Mouse (Mus musculus) CD4-positive helper T cell, adult 2 months (primary cell): ENCODE measurements around the gene Mrpl41.
"Not testable (repeated sequence)": the region's sequence is repeated elsewhere in the genome, so short reads cannot be mapped to it uniquely, and the experiment has no call there.

ENCODE experiments used
- DNase-seq: peaks from one replicate; pipeline ENCODE4 v3.0.0-alpha.2; 2012; ENCODE audit warnings: low read depth, missing footprints, low spot score

The Mrpl41 gene

GRCm38 (mm10) chr2:24974906-24975703 lies at the start of gene Mrpl41:
TSS of gene Mrpl41 (minus strand) at chr2:24975098.
- peak; percentile 97 for DNase-seq

- DNase-seq = no peak
Observed at GRCm38 (mm10) chr2:25022678-25023077, 47.8 kb upstream of the Mrpl41 start.

GRCm38 (mm10) chr2:25008250-25008649 lies 33.4 kb upstream of the Mrpl41 start:
- peak; percentile 13 for DNase-seq

- no peak for DNase-seq
Observed at GRCm38 (mm10) chr2:25006767-25007166, 31.9 kb upstream of the Mrpl41 start.

GRCm38 (mm10) chr2:25003946-25004786 lies 29.3 kb upstream of the Mrpl41 start:
- DNase-seq = no peak

- DNase-seq = peak; percentile 19
Observed at GRCm38 (mm10) chr2:25000544-25001235, 25.8 kb upstream of the Mrpl41 start.

- no peak for DNase-seq
Observed at GRCm38 (mm10) chr2:24996471-24996870, 21.6 kb upstream of the Mrpl41 start.

- no peak for DNase-seq
Observed at GRCm38 (mm10) chr2:24995332-24995731, 20.4 kb upstream of the Mrpl41 start.

- DNase-seq = no peak
Observed at GRCm38 (mm10) chr2:24987762-24988161, 12.9 kb upstream of the Mrpl41 start.

- peak; percentile 15 for DNase-seq
Observed at GRCm38 (mm10) chr2:24976960-24977359, 2.1 kb upstream of the Mrpl41 start.

- DNase-seq = peak; percentile 93
Observed at GRCm38 (mm10) chr2:24975704-24976297, 903 bp upstream of the Mrpl41 start, which contains the start of gene Pnpla7. TSS of gene Pnpla7 (plus strand) at chr2:24976033.

GRCm38 (mm10) chr2:24974452-24974851 lies 446 bp downstream of the Mrpl41 start:
- not testable (repeated sequence) for DNase-seq

GRCm38 (mm10) chr2:24970386-24970785 lies 4.5 kb downstream of the Mrpl41 start:
- no peak for DNase-seq

- DNase-seq = peak; percentile 86
Observed at GRCm38 (mm10) chr2:24962304-24963000, 12.4 kb downstream of the Mrpl41 start, which contains the start of gene Dph7. TSS of gene Dph7 (plus strand) at chr2:24962400.

- peak; percentile 24 for DNase-seq
Observed at GRCm38 (mm10) chr2:24960910-24961309, 14.0 kb downstream of the Mrpl41 start.

- DNase-seq = no peak
Observed at GRCm38 (mm10) chr2:24952537-24953055, 22.3 kb downstream of the Mrpl41 start.

- DNase-seq = no peak
Observed at GRCm38 (mm10) chr2:24950189-24950535, 24.7 kb downstream of the Mrpl41 start.

- peak; percentile 97 for DNase-seq
Observed at GRCm38 (mm10) chr2:24949421-24950188, 25.3 kb downstream of the Mrpl41 start, which contains the start of gene Zmynd19. TSS of gene Zmynd19 (plus strand) at chr2:24949792.

- peak; percentile 58 for DNase-seq
Observed at GRCm38 (mm10) chr2:24944304-24944703, 30.6 kb downstream of the Mrpl41 start.

- no peak for DNase-seq
Observed at GRCm38 (mm10) chr2:24942092-24942491, 32.8 kb downstream of the Mrpl41 start.
